Mouse (Mus musculus): Measurements from ENCODE around the gene Gprin1.

DNA sequence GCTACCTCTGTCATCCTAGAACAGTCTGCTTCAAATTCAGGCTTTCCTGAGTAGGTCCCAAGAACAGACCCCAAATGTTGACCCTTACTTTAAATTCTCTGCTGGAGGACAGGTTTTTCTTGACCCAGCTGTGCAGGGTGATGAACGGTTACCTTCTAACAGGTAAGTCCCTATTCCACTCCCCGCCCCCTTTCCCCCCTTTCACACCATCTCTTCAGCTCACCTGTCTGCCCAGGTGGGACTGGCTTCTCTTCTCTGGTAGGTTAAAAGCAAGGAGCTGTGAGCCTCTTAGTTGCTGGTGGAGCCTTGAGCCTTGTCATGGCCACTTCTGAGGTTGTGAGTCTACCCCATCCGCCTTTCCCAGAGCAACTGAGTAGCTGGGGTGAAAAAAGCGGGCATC, 34.0 kb upstream of the Gprin1 start, which contains the start of gene Eif4e1b:
- TF ChIP-seq CTCF (IDR thresholded peaks at IDR 0.05; ENCODE audit: low read depth) (no peak), EP300 (optimal IDR thresholded peaks at IDR 0.05) (no peak)

Measured in stomach, postnatal 0 days (tissue).